Mouse (Mus musculus) layer of hippocampus, adult 8-10 months (tissue): ENCODE measurements around the gene Coro7. TPM values are rescaled to one million over a fixed set of nuclear protein-coding genes. Genes with fewer than 3 reads are reported as not detected.

Experiments
- DNase-seq, 2 experiments: peaks; one replicate each; pipeline ENCODE4 v3.0.0; 2022; ENCODE audit warnings: low spot score in 2 of 2
- total RNA-seq, 4 experiments: library from RNA; stranded (reverse); gene quantifications; 2 replicates each; pipeline ENCODE4 v1.2.4; 2022

Gene Coro7
- total RNA-seq, 4 experiments from 2014 or later, result 81.9 to 101 (median 90.3) TPM

- DNase-seq, result no peak
These were observed 64.3 kb downstream of the Coro7 start for GRCm38 (mm10) chr16:4615297-4615696.

- no peak for DNase-seq
These were observed 64.9 kb downstream of the Coro7 start for GRCm38 (mm10) chr16:4614639-4615038.

GRCm38 (mm10) chr16:4613736-4614135, 65.8 kb downstream of the Coro7 start:
- DNase-seq, result no peak

- no peak for DNase-seq
These were observed 67.9 kb downstream of the Coro7 start for GRCm38 (mm10) chr16:4611676-4612075.

- no peak for DNase-seq
These were observed 68.4 kb downstream of the Coro7 start for GRCm38 (mm10) chr16:4611193-4611592.

GRCm38 (mm10) chr16:4608532-4609059, 71.0 kb downstream of the Coro7 start:
- DNase-seq, result no peak

- peak; percentile 61 to 82 for DNase-seq
These were observed 71.6 kb downstream of the Coro7 start for GRCm38 (mm10) chr16:4607818-4608531.

- no peak for DNase-seq
These were observed 73.0 kb downstream of the Coro7 start for GRCm38 (mm10) chr16:4606431-4607084.

- DNase-seq, result no peak
These were observed 74.0 kb downstream of the Coro7 start for GRCm38 (mm10) chr16:4605514-4606131.

GRCm38 (mm10) chr16:4604293-4604837, 75.2 kb downstream of the Coro7 start:
- no peak for DNase-seq

GRCm38 (mm10) chr16:4603453-4603837, 76.1 kb downstream of the Coro7 start:
- DNase-seq, result no peak

- no peak for DNase-seq
These were observed 76.7 kb downstream of the Coro7 start for GRCm38 (mm10) chr16:4602766-4603452.

GRCm38 (mm10) chr16:4602189-4602588, 77.4 kb downstream of the Coro7 start:
- no peak for DNase-seq

GRCm38 (mm10) chr16:4600701-4601310, 78.8 kb downstream of the Coro7 start:
- DNase-seq, result no peak

GRCm38 (mm10) chr16:4599616-4600015, 80.0 kb downstream of the Coro7 start:
- DNase-seq, result no peak

GRCm38 (mm10) chr16:4598891-4599543, 80.6 kb downstream of the Coro7 start:
- no peak for DNase-seq

GRCm38 (mm10) chr16:4598041-4598440, 81.5 kb downstream of the Coro7 start:
- no peak for DNase-seq

- DNase-seq, result no peak
These were observed 82.3 kb downstream of the Coro7 start for GRCm38 (mm10) chr16:4597296-4597695.

- DNase-seq, result no peak
These were observed 82.7 kb downstream of the Coro7 start for GRCm38 (mm10) chr16:4596836-4597235.

- DNase-seq, result no peak
These were observed 83.3 kb downstream of the Coro7 start for GRCm38 (mm10) chr16:4596141-4596728.
